Mouse (Mus musculus) small intestine, adult 2 months (tissue): ENCODE measurements around the gene Gsn.

Source experiments
- CTCF ChIP-seq: fragments of 200-500 bp; IDR thresholded peaks from 2 replicates; pipeline ENCODE4 v1.5.1; 2012; ENCODE audit warnings: low read depth, mild to moderate bottlenecking, control low read depth, inconsistent platforms, low read length, moderate library complexity, mixed read lengths; ENCODE audit not compliant: insufficient replicate concordance, insufficient read length; ENCODE audit errors: extremely low read depth
- POLR2A ChIP-seq: fragments of 200-500 bp; IDR thresholded peaks from 2 replicates; pipeline ENCODE4 v1.6.1; 2012; ENCODE audit warnings: low read depth, mild to moderate bottlenecking, control low read depth, inconsistent platforms, low read length, moderate library complexity

GRCm38 (mm10) chr2:35215363-35215762 lies 40.8 kb upstream of the Gsn start:
- TF ChIP-seq CTCF (no peak), POLR2A (no peak)
